Mouse (Mus musculus) forebrain, embryonic 12.5 days (tissue): ENCODE measurements at regions not wholly inside any gene's neighbourhood (a gene's known extent, or its start where the extent isn't known, plus 50 kb on each side); places are given as distances from the start of the nearest gene placed in this dataset.

Source experiments
- ATAC-seq: fragments of 200-750 bp; cut with Nextera tagmentation; 2 replicates; pipeline ENCODE4 v1.8.0; 2017; ENCODE audit warnings: moderate TSS enrichment; ENCODE audit not compliant: low FRiP score
- H3K27ac ChIP-seq: fragments of 300-500 bp; sonication (generic); 2 replicates; pipeline ENCODE4 v1.5.1; 2016; ENCODE audit warnings: mild to moderate bottlenecking
- H3K27me3 ChIP-seq: fragments of 300-500 bp; sonication (generic); 2 replicates; pipeline ENCODE4 v1.6.1; 2016; ENCODE audit warnings: mild to moderate bottlenecking
- H3K36me3 ChIP-seq: fragments of 300-500 bp; sonication (generic); replicated peaks from 2 replicates; pipeline ENCODE4 v1.6.1; 2016; ENCODE audit warnings: mild to moderate bottlenecking
- H3K4me1 ChIP-seq: fragments of 300-500 bp; sonication (generic); 2 replicates; pipeline ENCODE4 v1.6.1; 2016
- H3K4me2 ChIP-seq: fragments of 300-500 bp; sonication (generic); 2 replicates; pipeline ENCODE4 v1.6.1; 2016; ENCODE audit warnings: mild to moderate bottlenecking, moderate library complexity
- H3K4me3 ChIP-seq: fragments of 300-500 bp; sonication (generic); replicated peaks from 2 replicates; pipeline ENCODE4 v1.5.1; 2016; ENCODE audit warnings: mild to moderate bottlenecking
- H3K9ac ChIP-seq: fragments of 300-500 bp; sonication (generic); 2 replicates; pipeline ENCODE4 v1.6.1; 2016; ENCODE audit warnings: mild to moderate bottlenecking
- H3K9me3 ChIP-seq: fragments of 300-500 bp; sonication (generic); 2 replicates; pipeline ENCODE4 v1.6.1; 2016
- WGBS: fragments of 180-500 bp; shearing (Covaris S2); methylation state at CpG from one replicate; pipeline ENCODE4 v1.1.7; 2016; 5-methylcytosine and 5-hydroxymethylcytosine counted together

DNA sequence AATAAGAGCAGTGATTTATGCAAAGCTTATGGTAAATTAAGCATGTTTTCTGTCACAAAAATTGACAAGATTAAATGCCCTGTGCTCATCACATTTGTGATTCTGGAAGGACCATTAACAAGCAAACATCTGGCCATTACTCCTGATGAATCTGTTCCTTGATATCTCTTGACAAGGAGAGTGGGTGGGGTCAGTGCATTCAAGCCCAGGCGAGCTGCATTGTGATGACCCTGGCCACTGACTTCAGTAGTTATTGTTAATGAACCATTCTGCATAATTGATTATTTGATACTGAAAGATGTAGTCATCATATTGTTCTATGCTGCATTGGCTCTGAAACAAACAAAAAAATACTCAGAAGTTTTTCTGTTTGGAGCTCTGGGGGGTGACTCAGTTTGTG is 115.4 kb upstream of the Prmt6 start:
- H3K9ac ChIP-seq, result no peak overlapping the region
- 60% methylated on average over 1 of the region's 1 CpGs for WGBS

GRCm38 (mm10) chr3:110361900-110362299 is 111.1 kb upstream of the Prmt6 start:
- Histone ChIP-seq H3K36me3 (no peaks in the 10 kb centered on the region), H3K9me3 (no peaks in the 10 kb centered on the region), H3K4me3 (no peak overlapping the region), H3K4me2 (no peak overlapping the region), H3K27me3 (no peaks in the 10 kb centered on the region), H3K27ac (no peak overlapping the region), H3K9ac (no peak overlapping the region), H3K4me1 (no peaks in the 10 kb centered on the region)
- ATAC-seq, result no peak
- 96% methylated on average over 2 of the region's 2 CpGs for WGBS

More for the DNA sequence above, 115.4 kb upstream of the Prmt6 start:
- no peaks in the 10 kb centered on the region for H3K4me1 ChIP-seq
- no peak overlapping the region for H3K4me2 ChIP-seq
- H3K9me3 ChIP-seq, result no peaks in the 10 kb centered on the region
- H3K36me3 ChIP-seq, result no peaks in the 10 kb centered on the region
- H3K27ac ChIP-seq, result no peak overlapping the region
- H3K4me3 ChIP-seq, result no peak overlapping the region
- H3K27me3 ChIP-seq, result no peaks in the 10 kb centered on the region
- ATAC-seq, result no peak

GRCm38 (mm10) chr3:110356822-110357594 is 106.2 kb upstream of the Prmt6 start:
- no peak overlapping the region for H3K9ac ChIP-seq
- no peak overlapping the region for H3K4me3 ChIP-seq
- no peak overlapping the region for H3K4me2 ChIP-seq
- H3K27ac ChIP-seq, result no peak overlapping the region
- peak; percentile 72; the same call in 1 of the 2 replicates for ATAC-seq
- WGBS, result 66% methylated on average over 8 of the region's 8 CpGs
- no peaks in the 10 kb centered on the region for H3K36me3 ChIP-seq
- no peaks in the 10 kb centered on the region for H3K4me1 ChIP-seq
- no peaks in the 10 kb centered on the region for H3K27me3 ChIP-seq
- no peaks in the 10 kb centered on the region for H3K9me3 ChIP-seq

GRCm38 (mm10) chr3:110353654-110354053 is 102.9 kb upstream of the Prmt6 start:
- H3K36me3 ChIP-seq, result no peaks in the 10 kb centered on the region
- H3K4me1 ChIP-seq, result no peaks in the 10 kb centered on the region
- no peak overlapping the region for H3K9ac ChIP-seq
- H3K4me2 ChIP-seq, result no peak overlapping the region
- WGBS, result 88% methylated on average over 1 of the region's 1 CpGs
- H3K9me3 ChIP-seq, result no peaks in the 10 kb centered on the region
- no peak overlapping the region for H3K4me3 ChIP-seq
- H3K27me3 ChIP-seq, result no peaks in the 10 kb centered on the region
- ATAC-seq, result no peak
- no peak overlapping the region for H3K27ac ChIP-seq

GRCm38 (mm10) chr3:110350075-110350474 is 99.3 kb upstream of the Prmt6 start:
- Histone ChIP-seq H3K4me2 (no peak overlapping the region), H3K27me3 (no peaks in the 10 kb centered on the region), H3K4me1 (no peaks in the 10 kb centered on the region), H3K27ac (no peak overlapping the region), H3K9ac (no peak overlapping the region), H3K9me3 (no peaks in the 10 kb centered on the region), H3K4me3 (no peak overlapping the region), H3K36me3 (no peaks in the 10 kb centered on the region)
- WGBS, result 61% methylated on average over 5 of the region's 5 CpGs
- ATAC-seq, result no peak

DNA sequence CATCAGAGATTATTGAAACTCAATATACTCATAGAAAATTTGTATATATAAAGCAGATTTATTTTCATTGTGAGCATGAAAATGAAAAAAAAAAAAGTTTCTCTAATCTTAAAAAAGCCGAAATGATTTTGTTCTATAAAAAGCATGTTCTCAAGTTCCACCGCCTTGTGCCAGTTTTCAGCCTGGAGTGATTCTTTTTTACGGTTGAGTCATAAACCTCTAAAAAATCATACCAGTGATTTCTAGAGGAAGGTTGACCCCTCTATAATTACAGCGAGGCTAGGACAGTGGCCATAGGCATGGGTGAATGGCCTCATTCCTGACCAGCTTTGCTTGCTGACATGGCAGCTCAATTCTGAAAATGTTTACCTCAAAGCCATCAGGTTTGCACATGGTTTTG is 98.6 kb upstream of the Prmt6 start:
- Histone ChIP-seq H3K27me3 (no peaks in the 10 kb centered on the region), H3K9ac (no peak overlapping the region), H3K27ac (no peak overlapping the region), H3K36me3 (no peaks in the 10 kb centered on the region), H3K4me2 (no peak overlapping the region), H3K4me1 (no peaks in the 10 kb centered on the region), H3K9me3 (no peaks in the 10 kb centered on the region), H3K4me3 (no peak overlapping the region)
- ATAC-seq, result no peak
- WGBS, result 91% methylated on average over 4 of the region's 4 CpGs

DNA sequence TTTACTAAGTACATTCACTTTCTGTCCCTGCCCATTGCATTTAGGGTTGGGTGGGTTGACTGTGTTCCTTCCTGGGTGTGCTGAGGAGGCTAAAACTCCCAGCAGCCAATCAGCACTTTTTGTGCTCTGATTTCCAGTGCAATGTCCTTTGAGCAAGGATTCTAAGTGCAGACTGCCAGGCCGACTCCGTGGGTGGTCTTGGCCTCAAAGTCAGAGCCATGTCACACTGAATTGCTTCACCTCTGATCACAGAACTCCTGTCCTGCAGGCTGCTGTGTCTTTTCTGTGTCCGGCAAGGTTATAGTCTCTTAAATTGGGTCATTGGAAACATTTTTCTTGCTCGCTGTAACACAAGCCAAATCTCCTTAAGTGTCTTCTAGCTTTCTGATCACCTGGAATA is 94.0 kb upstream of the Prmt6 start:
- H3K4me2 ChIP-seq, result no peak overlapping the region
- ATAC-seq, result no peak
- no peak overlapping the region for H3K27ac ChIP-seq
- no peak overlapping the region for H3K4me3 ChIP-seq
- H3K27me3 ChIP-seq, result no peaks in the 10 kb centered on the region
- H3K36me3 ChIP-seq, result no peaks in the 10 kb centered on the region
- H3K9me3 ChIP-seq, result no peaks in the 10 kb centered on the region
- no peak overlapping the region for H3K9ac ChIP-seq
- H3K4me1 ChIP-seq, result no peaks in the 10 kb centered on the region
- 72% methylated on average over 4 of the region's 4 CpGs for WGBS

DNA sequence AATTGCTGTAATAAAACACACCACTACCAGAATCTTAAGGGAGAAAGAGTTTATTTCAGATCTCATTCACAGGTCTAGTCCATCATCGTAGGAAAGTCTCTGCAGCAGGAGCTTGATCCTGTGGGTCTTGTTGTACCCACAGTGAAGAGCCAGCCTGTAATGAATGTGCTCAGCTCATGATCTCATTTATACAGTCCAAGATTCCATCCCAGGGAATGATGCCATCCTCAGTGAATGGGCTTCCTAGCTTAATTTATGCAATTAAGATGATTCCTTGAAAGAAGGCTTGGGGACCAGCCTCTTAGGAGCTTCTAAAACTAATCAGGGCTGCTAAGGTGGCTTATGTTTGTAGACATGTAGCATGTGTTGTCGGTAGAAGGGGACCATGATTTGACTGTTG is 89.3 kb upstream of the Prmt6 start:
- Histone ChIP-seq H3K4me1 (no peaks in the 10 kb centered on the region), H3K4me3 (no peak overlapping the region), H3K9me3 (no peaks in the 10 kb centered on the region), H3K36me3 (no peaks in the 10 kb centered on the region), H3K9ac (no peak overlapping the region), H3K4me2 (no peak overlapping the region), H3K27me3 (no peaks in the 10 kb centered on the region), H3K27ac (no peak overlapping the region)
- ATAC-seq, result no peak
- WGBS, result 87% methylated on average over 2 of the region's 2 CpGs

- WGBS, result 87% methylated on average over 2 of the region's 2 CpGs
These were observed 88.3 kb upstream of the Prmt6 start for GRCm38 (mm10) chr3:110339026-110339606.

GRCm38 (mm10) chr3:110329175-110329574 is 78.4 kb upstream of the Prmt6 start:
- no peaks in the 10 kb centered on the region for H3K27me3 ChIP-seq
- no peaks in the 10 kb centered on the region for H3K36me3 ChIP-seq
- no peak for ATAC-seq
- no peaks in the 10 kb centered on the region for H3K9me3 ChIP-seq
- no peak overlapping the region for H3K4me3 ChIP-seq
- no peaks in the 10 kb centered on the region for H3K4me1 ChIP-seq
- 75% methylated on average over 1 of the region's 1 CpGs for WGBS
- H3K9ac ChIP-seq, result no peak overlapping the region
- H3K27ac ChIP-seq, result no peak overlapping the region
- H3K4me2 ChIP-seq, result no peak overlapping the region

More at GRCm38 (mm10) chr3:110339026-110339606, 88.3 kb upstream of the Prmt6 start:
- H3K27me3 ChIP-seq, result no peaks in the 10 kb centered on the region
- H3K9me3 ChIP-seq, result no peaks in the 10 kb centered on the region
- no peak for ATAC-seq
- no peaks in the 10 kb centered on the region for H3K36me3 ChIP-seq
- no peak overlapping the region for H3K4me2 ChIP-seq
- no peak overlapping the region for H3K9ac ChIP-seq
- H3K4me3 ChIP-seq, result no peak overlapping the region
- H3K4me1 ChIP-seq, result no peaks in the 10 kb centered on the region
- no peak overlapping the region for H3K27ac ChIP-seq

DNA sequence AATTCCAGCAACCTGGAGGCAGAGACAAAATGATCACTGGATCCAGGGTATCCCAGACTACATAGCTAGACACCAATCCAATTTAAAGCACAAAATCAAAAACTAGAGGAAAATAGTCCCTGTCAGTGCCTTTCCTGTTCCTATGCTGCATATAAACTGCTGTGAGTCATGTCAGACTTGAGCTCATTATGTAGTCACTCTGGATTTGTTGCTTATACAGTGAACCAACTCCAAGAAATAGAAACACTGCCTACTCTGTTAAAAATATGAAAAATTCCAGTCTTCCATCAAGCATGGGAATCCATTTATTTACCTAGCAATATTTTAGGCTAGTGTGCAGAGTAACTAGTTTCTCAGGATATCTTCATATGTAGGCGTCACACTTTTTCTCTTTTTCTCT is 59.5 kb upstream of the Prmt6 start:
- H3K27ac ChIP-seq, result no peak overlapping the region
- H3K27me3 ChIP-seq, result no peaks in the 10 kb centered on the region
- no peaks in the 10 kb centered on the region for H3K4me1 ChIP-seq
- no peak overlapping the region for H3K9ac ChIP-seq
- H3K9me3 ChIP-seq, result no peaks in the 10 kb centered on the region
- H3K36me3 ChIP-seq, result no peaks in the 10 kb centered on the region
- ATAC-seq, result no peak
- no peak overlapping the region for H3K4me3 ChIP-seq
- WGBS, result 84% methylated on average over 1 of the region's 1 CpGs
- H3K4me2 ChIP-seq, result no peak overlapping the region

- H3K4me2 ChIP-seq, result no peak overlapping the region
These were observed 52.4 kb upstream of the Prmt6 start for GRCm38 (mm10) chr3:110303166-110303565.

More at GRCm38 (mm10) chr3:110303166-110303565, 52.4 kb upstream of the Prmt6 start:
- 82% methylated on average over 2 of the region's 2 CpGs for WGBS
- Histone ChIP-seq H3K9me3 (no peaks in the 10 kb centered on the region), H3K36me3 (no peaks in the 10 kb centered on the region), H3K27me3 (no peaks in the 10 kb centered on the region), H3K27ac (no peak overlapping the region), H3K4me1 (no peaks in the 10 kb centered on the region), H3K4me3 (no peak overlapping the region), H3K9ac (no peak overlapping the region)
- no peak for ATAC-seq
